Mouse (Mus musculus): ENCODE measurements at regions not wholly inside any gene's neighbourhood (a gene's known extent, or its start where the extent isn't known, plus 50 kb on each side); places are given as distances from the start of the nearest gene placed in this dataset.

DNA sequence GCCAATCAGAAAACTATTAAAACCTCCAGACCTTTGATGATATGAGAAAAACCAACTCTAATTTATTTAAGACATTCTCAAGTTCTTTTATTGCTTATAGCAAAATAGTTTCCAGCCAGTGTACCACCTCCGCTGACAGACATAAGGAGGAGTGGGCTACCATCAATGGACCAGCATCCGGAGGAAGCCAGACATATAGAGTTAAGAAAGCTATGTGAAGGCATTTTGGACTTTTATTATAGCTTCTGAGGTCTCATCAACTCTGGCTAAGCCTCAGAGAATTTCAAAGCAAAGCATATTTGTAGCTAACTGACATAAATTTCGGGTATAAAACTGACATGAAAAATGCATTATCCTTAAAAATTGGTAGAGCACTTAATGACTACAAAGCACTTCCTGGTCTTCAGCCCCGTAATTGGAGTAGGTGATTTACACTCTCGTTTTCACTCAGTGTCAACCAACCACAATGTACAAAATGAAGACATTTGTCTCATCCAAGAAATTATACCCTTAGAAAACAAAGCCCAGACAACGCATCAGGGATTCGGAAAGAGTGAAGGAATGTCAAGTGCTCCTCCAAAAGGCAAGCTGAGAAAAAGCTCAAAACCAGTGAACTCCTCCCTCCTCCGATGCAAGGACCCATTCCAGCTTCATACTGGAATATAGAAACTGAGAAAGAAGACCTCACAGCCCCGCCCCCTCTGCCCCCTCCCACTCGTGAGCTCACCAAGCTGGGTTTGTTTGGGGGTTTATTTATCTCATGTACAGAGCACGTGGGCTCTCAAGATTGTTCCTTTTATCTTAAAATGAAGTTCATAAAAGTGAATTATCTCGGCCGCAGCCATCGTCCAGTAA is 208.5 kb downstream of the Mreg start:
- DNase-seq (ENCODE audit: extremely low spot score, low read depth, low spot score) = no peak

DNA sequence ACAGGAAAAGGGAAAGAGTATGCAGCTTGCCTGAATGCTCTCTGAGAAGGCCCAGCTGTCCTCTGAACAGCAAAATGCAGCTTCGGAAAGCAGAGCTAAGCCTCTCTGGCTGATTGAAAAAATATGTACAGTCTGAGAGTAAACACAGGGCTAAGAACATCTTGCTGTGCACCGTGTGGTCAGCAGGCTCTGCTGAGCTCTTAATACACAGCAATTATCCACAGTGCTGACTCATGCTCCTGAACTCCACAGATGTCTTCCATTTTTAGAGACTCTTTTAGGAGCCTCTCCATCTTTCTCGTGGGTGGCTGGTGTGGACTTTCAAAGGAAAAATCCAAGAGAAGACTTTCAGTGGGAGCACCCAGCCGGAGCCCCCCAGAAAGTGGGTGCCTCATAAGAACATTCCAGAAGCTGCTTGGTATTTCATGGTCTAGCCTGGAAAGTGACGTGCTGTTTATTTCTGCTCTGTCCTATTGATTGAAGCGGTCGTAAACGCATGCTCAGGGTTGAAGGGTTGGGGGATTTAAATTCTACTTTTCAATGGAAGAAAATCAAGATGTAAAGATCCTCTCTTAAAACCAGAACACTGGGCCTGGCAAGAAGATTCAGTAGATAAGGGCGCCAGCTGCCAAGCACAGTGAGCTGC is 209.5 kb downstream of the Mreg start:
- DNase-seq (ENCODE audit: extremely low spot score, low read depth, low spot score) = no peak

DNA sequence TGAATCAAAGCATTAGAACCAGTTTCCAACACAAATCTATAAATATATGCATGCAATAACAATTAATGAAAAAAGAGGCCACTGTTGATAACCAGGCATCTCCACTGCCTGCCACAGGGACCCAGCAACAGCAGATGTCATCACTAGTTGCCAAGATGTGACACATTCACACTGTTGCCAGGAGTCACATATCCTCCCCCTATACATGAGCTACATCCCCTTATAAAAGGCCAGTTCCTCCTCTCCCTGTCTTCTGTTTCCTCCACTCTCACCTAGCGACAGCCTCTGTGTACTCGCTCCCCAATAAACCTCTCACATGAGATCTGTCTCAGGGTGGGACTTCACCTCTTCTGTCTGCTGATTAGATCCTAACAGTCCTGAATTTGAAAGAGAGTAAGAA is 211.4 kb downstream of the Mreg start:
- no peak for DNase-seq (ENCODE audit: extremely low spot score, low read depth, low spot score)

DNA sequence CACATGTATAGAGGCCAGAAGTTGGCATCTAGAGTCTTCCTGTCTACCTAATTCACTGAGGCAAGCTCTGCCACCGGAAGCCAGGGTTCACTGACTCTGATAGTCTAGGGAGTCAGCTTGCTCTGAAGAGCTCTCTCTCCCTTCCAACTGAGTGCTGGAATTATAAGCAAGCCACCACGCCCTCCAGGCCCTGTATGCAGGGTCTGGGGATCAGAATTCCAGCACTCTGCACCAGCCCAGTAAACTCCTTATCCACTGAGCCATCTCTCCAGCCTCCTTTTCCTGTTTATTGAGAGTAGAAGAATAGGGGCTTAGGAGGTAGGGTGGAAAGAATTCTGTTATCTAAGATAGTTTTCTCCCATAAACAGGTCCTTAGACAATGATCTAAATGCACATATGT is 215.3 kb downstream of the Mreg start:
- no peak for DNase-seq (ENCODE audit: extremely low spot score, low read depth, low spot score)

DNA sequence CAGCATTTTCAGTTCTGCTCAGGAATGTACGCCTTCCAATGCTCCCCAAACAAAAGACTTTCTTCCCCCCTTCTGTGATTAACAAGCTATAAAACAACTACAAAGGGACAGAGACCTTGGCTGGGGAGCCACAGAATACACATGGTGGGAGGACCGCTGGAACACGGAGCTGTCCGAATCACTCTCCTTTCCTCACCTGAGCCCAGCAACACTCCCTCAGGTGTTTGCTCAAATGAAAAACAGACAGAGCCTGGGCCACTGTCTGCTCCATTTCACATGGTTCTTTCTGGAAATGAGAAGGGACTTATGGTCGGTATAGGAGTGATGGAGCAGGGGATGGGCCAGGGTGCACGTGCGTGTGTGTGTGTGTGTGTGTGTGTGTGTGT is 215.9 kb downstream of the Mreg start:
- DNase-seq (ENCODE audit: extremely low spot score, low read depth, low spot score) = no peak

DNA sequence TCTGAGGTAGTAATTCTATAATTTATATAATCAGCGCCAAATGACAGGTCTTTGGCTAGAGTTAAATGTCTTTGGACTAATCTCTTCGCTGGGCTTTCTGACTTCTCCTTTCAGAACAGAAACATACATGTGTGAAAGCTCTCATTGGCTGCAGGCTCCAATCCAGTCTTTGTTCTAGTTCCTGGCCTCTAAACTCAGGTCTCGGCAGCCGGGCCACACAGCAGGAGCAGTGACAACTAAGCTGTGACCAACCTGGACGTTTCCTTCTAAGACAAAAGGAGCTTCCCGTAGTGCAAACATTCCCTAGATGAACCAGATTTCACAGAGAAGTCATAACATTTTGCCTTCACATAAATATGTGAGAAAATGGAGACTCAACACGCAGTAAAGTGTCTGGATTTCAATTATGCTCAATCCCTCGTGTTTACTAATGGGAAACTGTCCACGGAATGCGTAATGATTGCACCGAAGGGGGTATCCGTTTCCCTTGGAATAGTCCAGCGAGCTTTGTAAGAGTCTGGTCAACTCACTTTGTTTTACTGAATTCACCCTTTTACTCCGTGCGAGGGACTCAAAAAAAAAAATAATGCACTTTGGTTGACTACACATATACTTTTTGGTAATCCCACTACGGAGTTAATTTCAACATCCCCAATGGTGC is 216.4 kb downstream of the Mreg start:
- DNase-seq (ENCODE audit: extremely low spot score, low read depth, low spot score) = no peak

DNA sequence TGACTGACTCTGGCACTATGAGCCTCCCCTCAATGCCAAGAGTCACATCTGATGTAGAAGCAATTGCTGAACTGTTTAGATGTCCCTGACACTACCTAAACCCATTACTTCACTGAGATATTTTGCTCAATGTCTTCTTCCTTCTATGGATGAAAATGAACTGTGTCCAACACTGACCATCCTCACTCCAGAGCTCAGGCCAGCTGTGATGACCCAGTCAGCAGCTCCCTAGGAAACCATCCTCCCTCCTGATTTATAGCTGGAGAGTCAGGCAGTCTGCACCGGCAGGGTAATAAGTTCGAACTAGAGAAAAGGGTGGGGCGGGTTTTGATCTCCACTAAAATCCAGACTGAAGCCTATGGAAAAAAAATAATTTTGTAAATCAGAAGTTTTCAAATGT is 221.2 kb downstream of the Mreg start:
- no peak for DNase-seq (ENCODE audit: extremely low spot score, low read depth, low spot score)

DNA sequence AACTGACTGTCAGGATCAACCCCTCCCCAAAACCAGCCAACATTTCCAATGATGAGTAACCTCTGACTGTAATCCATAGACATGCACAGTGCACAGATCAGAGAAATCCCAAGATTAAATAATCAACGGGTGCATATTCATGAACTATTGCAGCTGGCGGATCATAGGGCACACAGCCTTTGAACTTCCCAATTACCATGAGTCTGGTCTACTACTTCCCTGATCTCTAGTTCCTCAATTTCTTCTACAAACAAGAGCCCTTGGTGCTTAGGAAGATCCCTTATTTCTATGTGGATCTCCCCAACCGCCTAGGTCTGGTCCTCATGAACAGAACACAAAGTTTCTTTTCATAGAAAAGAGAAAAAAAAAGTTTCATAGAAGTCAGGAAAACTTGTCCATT is 224.0 kb downstream of the Mreg start:
- DNase-seq (ENCODE audit: extremely low spot score, low read depth, low spot score) = no peak

DNA sequence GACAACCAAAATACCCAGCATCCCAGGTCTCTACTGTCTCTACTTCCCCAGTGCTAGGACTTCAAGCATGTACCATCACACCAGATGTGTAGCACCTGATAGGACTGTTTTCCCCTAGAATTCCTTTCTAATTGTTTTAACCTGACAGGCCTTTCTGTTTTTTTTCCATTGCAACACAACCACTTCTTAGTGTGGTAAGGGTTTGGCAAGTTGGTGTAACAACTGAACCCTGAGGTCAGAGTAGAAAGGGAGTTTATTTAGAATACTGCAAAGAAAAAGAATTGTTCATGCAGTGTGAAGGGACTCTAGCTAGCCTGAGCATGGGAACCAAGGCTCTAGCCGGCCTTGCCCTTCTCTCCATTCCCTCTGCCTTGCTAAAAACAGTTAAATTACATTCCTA is 226.1 kb downstream of the Mreg start:
- no peak for DNase-seq (ENCODE audit: extremely low spot score, low read depth, low spot score)

DNA sequence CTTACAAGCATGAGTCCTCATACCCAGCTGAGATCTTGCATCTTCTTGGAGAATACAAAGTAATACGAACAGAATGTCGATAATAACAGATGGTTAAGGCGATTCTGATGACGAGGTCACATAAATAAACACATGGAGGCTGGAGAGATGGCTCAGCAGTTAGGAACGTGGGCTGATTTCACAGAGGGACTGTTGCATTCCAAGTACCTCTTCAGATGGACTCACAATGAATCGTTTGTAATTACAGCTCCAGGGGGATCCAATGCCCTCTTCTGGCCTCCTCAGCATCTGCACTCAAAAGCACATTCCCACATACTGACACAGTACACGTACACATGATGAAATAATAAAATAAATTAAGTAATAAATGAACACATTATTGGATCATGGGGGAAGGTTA is 228.3 kb downstream of the Mreg start:
- no peak for DNase-seq (ENCODE audit: extremely low spot score, low read depth, low spot score)

DNA sequence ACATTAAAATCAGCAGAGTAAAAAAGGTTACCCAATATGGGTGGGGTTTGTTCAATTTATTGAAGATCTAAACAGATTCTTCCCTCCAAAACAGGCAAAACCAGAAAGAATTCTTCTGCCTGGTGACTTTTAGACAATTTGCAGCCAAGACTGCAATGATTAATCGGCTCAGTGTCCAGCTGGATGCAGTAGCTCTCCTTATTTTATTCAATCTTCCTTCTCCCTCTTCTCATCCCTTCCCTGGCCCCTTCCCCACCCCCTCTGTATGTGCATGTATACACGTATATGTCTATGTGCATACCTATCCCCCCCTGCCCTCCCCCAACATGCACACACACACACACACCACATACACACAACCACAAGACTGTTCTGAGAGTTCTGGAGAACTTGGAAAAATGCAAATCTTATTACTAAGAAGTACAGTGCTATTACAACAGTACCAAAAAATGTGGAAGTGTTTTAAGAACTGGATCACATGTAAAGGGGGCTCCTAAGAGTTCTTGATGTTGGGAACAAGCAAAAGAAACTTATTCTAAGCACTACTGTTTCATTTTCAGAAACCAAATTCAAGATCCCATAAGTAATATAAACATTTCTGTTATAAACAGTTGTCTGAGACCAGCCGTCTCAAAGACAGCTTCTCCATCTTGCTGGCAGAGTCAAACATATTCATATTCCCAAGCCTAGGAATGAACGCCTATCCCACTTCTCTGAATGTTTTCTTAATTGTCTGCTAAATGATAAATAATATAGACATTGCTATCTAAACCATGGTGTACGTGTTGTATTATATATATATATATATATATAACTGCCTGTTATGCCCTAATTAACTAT is 229.5 kb downstream of the Mreg start:
- DNase-seq (ENCODE audit: extremely low spot score, low read depth, low spot score) = no peak

DNA sequence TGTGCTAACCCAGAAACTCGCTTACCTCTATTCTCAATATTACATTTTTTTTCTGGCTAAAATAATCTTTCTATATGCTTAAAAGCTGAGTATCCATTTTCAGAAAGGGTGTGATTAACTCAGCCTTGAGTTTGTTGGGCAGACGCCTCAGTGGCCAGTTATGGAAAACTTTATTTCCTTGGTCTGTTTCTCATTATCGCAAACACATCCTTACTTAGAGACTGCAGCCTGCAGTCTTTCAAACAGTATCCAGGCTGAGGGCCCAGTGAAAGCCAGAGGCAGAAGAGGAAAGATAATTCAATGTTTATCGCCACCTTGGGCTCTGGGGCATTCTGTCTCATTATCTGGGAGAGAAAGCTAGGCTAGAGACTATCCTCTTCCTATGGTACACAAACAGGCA is 231.5 kb downstream of the Mreg start:
- peak; percentile 14 for DNase-seq (ENCODE audit: extremely low spot score, low read depth, low spot score)

DNA sequence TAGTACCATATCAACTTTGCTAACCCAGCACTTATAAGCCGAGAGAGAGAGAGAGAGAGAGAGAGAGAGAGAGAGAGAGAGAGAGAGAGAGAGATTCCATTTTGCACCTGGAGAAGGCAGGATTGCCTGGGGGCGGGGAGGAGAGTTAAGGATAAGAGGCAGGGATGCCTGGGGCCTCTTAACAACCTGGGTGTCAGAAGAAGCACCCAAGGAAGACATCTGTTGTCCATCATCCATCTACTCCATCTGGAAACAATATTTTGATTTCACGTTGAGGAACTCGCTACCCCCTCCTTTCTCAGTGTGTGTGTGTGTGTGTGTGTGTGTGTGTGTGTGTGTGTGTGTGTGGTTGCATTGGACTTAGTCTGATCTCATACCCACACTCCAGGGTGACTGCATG is 232.8 kb downstream of the Mreg start:
- DNase-seq (ENCODE audit: extremely low spot score, low read depth, low spot score) = no peak

DNA sequence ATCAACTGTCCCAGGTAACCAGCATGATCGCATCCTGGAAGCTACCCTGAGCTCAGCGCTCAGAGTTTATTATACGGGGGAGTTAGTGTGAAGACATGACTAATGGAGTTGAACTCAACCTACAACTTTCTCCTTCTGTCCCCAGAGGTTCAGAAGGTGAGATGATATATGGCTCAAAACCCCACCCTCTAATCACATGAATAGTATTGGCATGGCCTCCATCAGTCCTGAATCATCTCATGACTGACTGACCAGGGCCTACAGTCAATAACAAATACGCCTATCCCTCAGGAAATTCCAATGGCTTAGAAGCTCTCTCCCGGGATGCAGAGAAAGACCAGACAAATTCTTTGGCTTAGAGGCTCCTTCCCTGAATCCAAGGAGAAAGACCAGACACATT is 234.7 kb downstream of the Mreg start:
- DNase-seq (ENCODE audit: extremely low spot score, low read depth, low spot score) = no peak

DNA sequence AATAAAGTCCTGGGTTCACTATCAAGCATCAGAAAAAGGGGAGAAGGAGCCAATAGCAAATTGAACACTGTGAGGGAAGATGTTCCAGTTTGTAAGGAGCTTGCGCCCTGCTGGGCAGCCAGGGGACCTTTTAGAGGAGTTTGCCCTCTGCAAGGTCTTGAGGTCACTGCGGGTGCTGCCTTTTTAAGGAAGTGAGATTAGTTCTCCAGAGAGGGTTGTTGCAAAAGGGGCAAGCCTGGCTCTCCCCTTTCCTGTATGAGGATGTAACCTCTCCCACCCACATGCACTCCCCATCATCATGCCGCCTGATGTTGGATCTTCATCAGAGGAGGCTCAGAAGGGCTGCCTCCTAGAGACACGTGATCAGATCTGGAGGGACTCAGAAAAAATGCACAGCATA is 237.4 kb downstream of the Mreg start:
- DNase-seq (ENCODE audit: extremely low spot score, low read depth, low spot score) = no peak

DNA sequence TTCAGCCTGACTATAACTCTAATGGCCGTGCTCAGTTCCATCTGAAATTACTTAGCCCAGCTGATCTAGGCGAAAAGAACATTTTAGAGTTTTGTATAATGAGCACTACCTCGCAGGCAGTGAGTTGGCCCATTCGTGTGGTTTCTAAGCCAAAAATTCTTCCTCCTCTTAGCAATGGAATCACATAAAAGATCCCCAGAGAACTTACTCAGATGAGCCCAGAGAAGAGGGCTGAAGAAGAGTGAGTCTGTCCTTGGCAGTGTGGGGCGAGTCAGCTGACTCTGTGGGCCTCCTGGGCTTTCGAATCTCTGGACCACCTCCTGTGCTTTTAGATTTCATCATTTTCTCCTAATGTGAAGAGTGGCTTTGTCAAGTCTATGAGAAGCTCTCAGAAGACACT is 240.2 kb downstream of the Mreg start:
- DNase-seq (ENCODE audit: extremely low spot score, low read depth, low spot score) = no peak

DNA sequence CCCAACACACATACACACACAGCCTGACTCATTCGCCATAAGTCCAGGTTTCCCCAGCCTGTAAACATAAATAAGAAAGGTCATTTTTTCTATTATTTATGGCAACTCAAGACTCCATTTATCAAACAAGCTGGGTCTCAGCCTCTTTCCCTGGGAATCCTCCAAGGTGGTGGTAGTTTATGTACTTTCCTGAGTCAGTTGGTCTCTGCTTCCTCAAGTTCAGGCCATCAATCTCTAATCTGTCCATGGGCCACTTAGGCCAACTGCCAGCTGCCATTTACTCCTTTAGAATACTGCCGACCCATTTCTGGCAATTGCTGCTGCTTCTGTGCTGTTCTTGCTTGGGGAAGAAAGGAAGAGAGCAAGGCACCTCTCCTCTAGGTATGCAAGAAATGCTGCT is 241.3 kb downstream of the Mreg start:
- DNase-seq (ENCODE audit: extremely low spot score, low read depth, low spot score) = no peak

DNA sequence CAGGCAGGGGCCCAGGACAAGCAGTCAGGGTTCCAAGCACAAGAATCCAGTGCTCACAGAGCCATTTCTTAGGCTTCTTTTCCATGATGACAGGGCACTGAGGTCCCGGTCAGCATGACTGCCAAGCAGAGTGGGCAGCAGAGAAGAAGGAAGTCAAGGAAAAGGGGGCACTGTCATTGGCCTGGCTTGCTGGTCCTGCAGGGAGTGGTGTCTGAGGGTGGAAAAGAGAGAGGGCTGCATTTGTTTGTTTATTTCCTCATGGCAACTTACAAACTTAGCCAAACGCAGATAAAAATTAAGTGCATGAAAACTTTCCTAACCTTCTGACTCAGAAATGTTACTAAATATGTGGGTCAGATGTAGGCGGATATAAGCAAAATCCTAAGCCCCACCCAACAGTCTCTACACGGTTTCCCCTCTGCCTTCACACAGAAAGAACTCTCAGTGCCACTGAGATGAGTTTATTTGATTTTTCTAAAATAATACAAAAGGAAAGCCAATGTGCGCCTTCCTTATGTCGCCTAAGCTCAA is 244.5 kb downstream of the Mreg start:
- no peak for DNase-seq (ENCODE audit: extremely low spot score, low read depth, low spot score)

DNA sequence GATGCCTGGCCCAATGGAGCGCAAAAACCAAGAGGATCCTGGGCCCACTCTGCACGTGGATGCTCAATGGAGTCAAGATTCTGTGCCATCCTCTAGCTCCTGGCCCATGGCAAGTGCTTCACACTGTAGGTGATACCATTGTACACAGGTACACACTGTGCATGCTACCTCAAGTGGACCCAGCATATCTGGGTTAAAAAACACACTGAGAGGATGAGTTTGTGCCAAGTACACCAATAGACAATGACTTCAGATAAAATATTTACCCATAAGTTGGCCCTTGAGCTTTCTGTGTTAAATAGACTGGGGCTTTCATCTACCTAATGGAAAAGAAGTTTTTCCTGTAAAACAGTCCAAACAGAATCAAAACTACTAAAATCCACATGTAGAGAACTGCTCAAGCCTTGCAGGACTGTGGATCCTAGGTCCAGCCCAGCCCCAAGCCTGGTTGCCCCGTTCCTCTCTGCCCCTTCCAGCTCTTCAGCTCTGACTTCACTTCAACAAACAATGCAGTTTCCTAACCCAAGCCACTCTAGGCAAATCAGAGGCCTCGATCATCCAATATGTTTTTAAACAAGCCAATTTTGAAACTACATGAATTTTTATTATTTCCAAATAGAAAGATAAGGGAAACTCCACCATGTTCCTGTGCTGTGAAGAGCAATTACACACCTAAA is 247.5 kb downstream of the Mreg start:
- DNase-seq (ENCODE audit: extremely low spot score, low read depth, low spot score) = no peak

DNA sequence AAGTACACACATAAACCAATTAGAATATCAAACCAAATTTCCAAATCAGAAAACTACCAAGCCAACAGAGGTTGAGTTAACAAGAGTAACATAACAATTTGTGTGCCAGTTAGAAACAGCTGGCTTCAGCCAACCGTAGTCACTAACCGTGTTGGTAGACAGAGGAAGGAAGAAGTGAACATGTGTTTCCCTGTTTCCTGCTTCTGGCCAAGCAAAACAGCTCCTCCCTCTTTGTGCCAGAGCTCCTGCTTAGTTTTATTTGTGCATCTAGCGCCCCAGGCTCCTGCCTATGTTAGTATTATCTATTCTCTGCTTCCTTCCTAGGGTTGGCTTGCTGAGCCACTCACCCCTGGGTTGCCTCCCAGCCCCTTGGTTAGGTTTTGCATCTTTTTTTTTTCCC is 255.2 kb downstream of the Mreg start:
- no peak for DNase-seq (ENCODE audit: extremely low spot score, low read depth, low spot score)

DNA sequence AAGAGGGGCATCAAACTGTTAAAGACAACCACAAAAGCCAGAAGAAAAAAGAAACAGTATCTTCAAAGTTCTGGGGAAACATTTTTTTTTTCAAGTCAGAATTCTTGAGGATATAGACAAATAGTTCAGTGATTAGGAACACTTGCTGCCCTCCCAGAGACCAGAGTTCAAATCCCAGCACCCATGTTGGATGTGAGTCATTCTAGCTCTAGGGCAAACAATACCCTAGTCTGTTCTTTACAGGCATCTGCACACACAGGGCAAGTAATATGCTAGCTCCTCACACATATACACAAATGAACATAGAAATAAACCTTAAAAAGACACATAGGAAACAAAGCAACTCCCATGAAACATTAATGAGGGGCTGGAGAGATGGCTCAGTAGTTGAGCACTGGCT is 256.8 kb downstream of the Mreg start:
- DNase-seq (ENCODE audit: extremely low spot score, low read depth, low spot score) = no peak

Data from hindlimb bud, embryonic 11.5 days (tissue).